Mouse (Mus musculus): Measurements from ENCODE around the gene Lrrc74a. TPM values are rescaled to one million over a fixed set of nuclear protein-coding genes. Genes with fewer than 3 reads are reported as not detected.

Gene Lrrc74a
- polyA plus RNA-seq, 1 experiment: not detected

- no peaks in the 10 kb centered on the region for H3K36me3 ChIP-seq (ENCODE audit: control insufficient read depth, insufficient read depth)
- H3ac ChIP-seq (ENCODE audit: control insufficient read depth, insufficient read length): no peak overlapping the region
- H3K27me3 ChIP-seq (ENCODE audit: control insufficient read depth, insufficient read depth, insufficient read length): no peaks in the 10 kb centered on the region
- H3K4me3 ChIP-seq: peak overlapping the region; percentile 26
- TF ChIP-seq MYOG (IDR thresholded peaks at IDR 0.05; ENCODE audit: control insufficient read depth in 1 of 3, insufficient read depth in 1 of 3, insufficient read length in 2 of 3, low read depth in 2 of 3): no peak
- no peak for TF ChIP-seq CEBPB (IDR thresholded peaks at IDR 0.05; ENCODE audit: insufficient read depth, poor library complexity, severe bottlenecking)
- no peak for TF ChIP-seq E2F4 (IDR thresholded peaks at IDR 0.05; ENCODE audit: insufficient read depth)
- no peak for TF ChIP-seq TCF3 (IDR thresholded peaks at IDR 0.05; ENCODE audit: insufficient read length, low read depth)
- TF ChIP-seq SRF (IDR thresholded peaks at IDR 0.05; ENCODE audit: control insufficient read depth, insufficient read length, low read depth): no peak
- TF ChIP-seq POLR2AphosphoS2 (IDR thresholded peaks at IDR 0.05; ENCODE audit: insufficient read length, low read depth): no peak
- TF ChIP-seq MAX (IDR thresholded peaks at IDR 0.05; ENCODE audit: low read depth): no peak
- no peak for TF ChIP-seq TCF12 (IDR thresholded peaks at IDR 0.05; ENCODE audit: insufficient read depth, poor library complexity, severe bottlenecking)
- TF ChIP-seq REST (IDR thresholded peaks at IDR 0.05; ENCODE audit: insufficient read depth, insufficient read length): no peak
- no peak for TF ChIP-seq POLR2A (IDR thresholded peaks at IDR 0.05; ENCODE audit: insufficient read length, low read depth)
- TF ChIP-seq USF1 (IDR thresholded peaks at IDR 0.05; ENCODE audit: low read depth): no peak
- TF ChIP-seq MYOD1 (IDR thresholded peaks at IDR 0.05; ENCODE audit: control insufficient read depth in 1 of 3, insufficient read length in 2 of 3, low read depth in 2 of 3): no peak
- peak overlapping the region; percentile 100 for H3K4me2 ChIP-seq (ENCODE audit: low read depth)
- no peaks in the 10 kb centered on the region for H3K79me2 ChIP-seq (ENCODE audit: control insufficient read depth, insufficient read depth)
Observed at GRCm38 (mm10) chr12:86800336-86800735, 66.2 kb downstream of the Lrrc74a start.

- Histone ChIP-seq H3K79me2 (ENCODE audit: control insufficient read depth, insufficient read depth) (no peaks in the 10 kb centered on the region), H3ac (ENCODE audit: control insufficient read depth, insufficient read length) (no peak overlapping the region), H3K27me3 (ENCODE audit: control insufficient read depth, insufficient read depth, insufficient read length) (no peaks in the 10 kb centered on the region), H3K4me3 (peak overlapping the region; percentile 26), H3K36me3 (ENCODE audit: control insufficient read depth, insufficient read depth) (no peaks in the 10 kb centered on the region), H3K4me2 (ENCODE audit: low read depth) (peak overlapping the region; percentile 100)
- no peak for TF ChIP-seq E2F4 (IDR thresholded peaks at IDR 0.05; ENCODE audit: insufficient read depth)
- TF ChIP-seq MAX (IDR thresholded peaks at IDR 0.05; ENCODE audit: low read depth): no peak
- TF ChIP-seq USF1 (IDR thresholded peaks at IDR 0.05; ENCODE audit: low read depth): no peak
- no peak for TF ChIP-seq REST (IDR thresholded peaks at IDR 0.05; ENCODE audit: insufficient read depth, insufficient read length)
- peak; percentile 63; the same call in 1 of the 2 replicates for TF ChIP-seq CEBPB (IDR thresholded peaks at IDR 0.05; ENCODE audit: insufficient read depth, poor library complexity, severe bottlenecking)
- peak; percentile 76 for TF ChIP-seq TCF12 (IDR thresholded peaks at IDR 0.05; ENCODE audit: insufficient read depth, poor library complexity, severe bottlenecking)
- TF ChIP-seq POLR2AphosphoS2 (IDR thresholded peaks at IDR 0.05; ENCODE audit: insufficient read length, low read depth): no peak
- TF ChIP-seq MYOG (IDR thresholded peaks at IDR 0.05; ENCODE audit: control insufficient read depth in 1 of 3, insufficient read depth in 1 of 3, insufficient read length in 2 of 3, low read depth in 2 of 3): peak; percentile 62 to 89 (median 73)
- TF ChIP-seq POLR2A (IDR thresholded peaks at IDR 0.05; ENCODE audit: insufficient read length, low read depth): no peak
- TF ChIP-seq SRF (IDR thresholded peaks at IDR 0.05; ENCODE audit: control insufficient read depth, insufficient read length, low read depth): no peak
- peak; percentile 55 to 91 (median 85) for TF ChIP-seq MYOD1 (IDR thresholded peaks at IDR 0.05; ENCODE audit: control insufficient read depth in 1 of 3, insufficient read length in 2 of 3, low read depth in 2 of 3)
Observed at GRCm38 (mm10) chr12:86800765-86801147, 66.6 kb downstream of the Lrrc74a start.

- TF ChIP-seq MAX (IDR thresholded peaks at IDR 0.05; ENCODE audit: low read depth) (no peak), SRF (IDR thresholded peaks at IDR 0.05; ENCODE audit: control insufficient read depth, insufficient read length, low read depth) (peak; percentile 74), USF1 (IDR thresholded peaks at IDR 0.05; ENCODE audit: low read depth) (no peak), POLR2AphosphoS2 (IDR thresholded peaks at IDR 0.05; ENCODE audit: insufficient read length, low read depth) (peak; percentile 55), REST (IDR thresholded peaks at IDR 0.05; ENCODE audit: insufficient read depth, insufficient read length) (no peak), MYOG (IDR thresholded peaks at IDR 0.05; ENCODE audit: control insufficient read depth in 1 of 3, insufficient read depth in 1 of 3, insufficient read length in 2 of 3, low read depth in 2 of 3) (peak; percentile 46 to 97 (median 79)), TCF3 (IDR thresholded peaks at IDR 0.05; ENCODE audit: insufficient read length, low read depth) (peak; percentile 68), CEBPB (IDR thresholded peaks at IDR 0.05; ENCODE audit: insufficient read depth, poor library complexity, severe bottlenecking) (0 out of 2 replicates have a peak, but pooled peaks have one; percentile 28), POLR2A (IDR thresholded peaks at IDR 0.05; ENCODE audit: insufficient read length, low read depth) (peak; percentile 68), TCF12 (IDR thresholded peaks at IDR 0.05; ENCODE audit: insufficient read depth, poor library complexity, severe bottlenecking) (peak; percentile 90), E2F4 (IDR thresholded peaks at IDR 0.05; ENCODE audit: insufficient read depth) (no peak), MYOD1 (IDR thresholded peaks at IDR 0.05; ENCODE audit: control insufficient read depth in 1 of 3, insufficient read length in 2 of 3, low read depth in 2 of 3) (peak; percentile 19 to 96 (median 81))
- Histone ChIP-seq H3K79me2 (ENCODE audit: control insufficient read depth, insufficient read depth) (no peaks in the 10 kb centered on the region), H3K4me2 (ENCODE audit: low read depth) (peak overlapping the region; percentile 100), H3ac (ENCODE audit: control insufficient read depth, insufficient read length) (peak overlapping the region; percentile 55), H3K27me3 (ENCODE audit: control insufficient read depth, insufficient read depth, insufficient read length) (no peaks in the 10 kb centered on the region), H3K36me3 (ENCODE audit: control insufficient read depth, insufficient read depth) (no peaks in the 10 kb centered on the region), H3K4me3 (peak overlapping the region; percentile 26)
Observed at GRCm38 (mm10) chr12:86801148-86802004, 67.2 kb downstream of the Lrrc74a start.

GRCm38 (mm10) chr12:86802005-86802671 is 68.0 kb downstream of the Lrrc74a start:
- Histone ChIP-seq H3K27me3 (ENCODE audit: control insufficient read depth, insufficient read depth, insufficient read length) (no peaks in the 10 kb centered on the region), H3K4me2 (ENCODE audit: low read depth) (peak overlapping the region; percentile 100), H3ac (ENCODE audit: control insufficient read depth, insufficient read length) (peak overlapping the region; percentile 55), H3K4me3 (peak overlapping the region; percentile 26), H3K36me3 (ENCODE audit: control insufficient read depth, insufficient read depth) (no peaks in the 10 kb centered on the region), H3K79me2 (ENCODE audit: control insufficient read depth, insufficient read depth) (no peaks in the 10 kb centered on the region)
- peak; percentile 64 for TF ChIP-seq POLR2A (IDR thresholded peaks at IDR 0.05; ENCODE audit: insufficient read length, low read depth)
- TF ChIP-seq TCF12 (IDR thresholded peaks at IDR 0.05; ENCODE audit: insufficient read depth, poor library complexity, severe bottlenecking): peak; percentile 85
- TF ChIP-seq SRF (IDR thresholded peaks at IDR 0.05; ENCODE audit: control insufficient read depth, insufficient read length, low read depth): no peak
- peak; percentile 54 for TF ChIP-seq POLR2AphosphoS2 (IDR thresholded peaks at IDR 0.05; ENCODE audit: insufficient read length, low read depth)
- TF ChIP-seq CEBPB (IDR thresholded peaks at IDR 0.05; ENCODE audit: insufficient read depth, poor library complexity, severe bottlenecking): no peak
- TF ChIP-seq TCF3 (IDR thresholded peaks at IDR 0.05; ENCODE audit: insufficient read length, low read depth): no peak
- TF ChIP-seq MAX (IDR thresholded peaks at IDR 0.05; ENCODE audit: low read depth): no peak
- TF ChIP-seq MYOG (IDR thresholded peaks at IDR 0.05; ENCODE audit: control insufficient read depth in 1 of 3, insufficient read depth in 1 of 3, insufficient read length in 2 of 3, low read depth in 2 of 3): peak in 2 of 3 experiments; percentile 66 to 86
- peak; percentile 90 to 94 (median 92) for TF ChIP-seq MYOD1 (IDR thresholded peaks at IDR 0.05; ENCODE audit: control insufficient read depth in 1 of 3, insufficient read length in 2 of 3, low read depth in 2 of 3)
- no peak for TF ChIP-seq REST (IDR thresholded peaks at IDR 0.05; ENCODE audit: insufficient read depth, insufficient read length)

Data from myocyte (in vitro differentiated cells).